Mouse (Mus musculus): ENCODE results near the gene Twist2. TPM values are rescaled to one million over a fixed set of nuclear protein-coding genes. Genes with fewer than 3 reads are reported as not detected.

Twist2 gene
- total and polyA plus RNA-seq, 3 experiments, result not detected

- no peaks in the 10 kb centered on the region for H3K27me3 ChIP-seq (ENCODE audit: control insufficient read depth in 1 of 2, insufficient read depth in 2 of 2, low read length in 2 of 2)
- no peak overlapping the region for H3K27ac ChIP-seq (ENCODE audit: control insufficient read depth, low read depth, low read length)
- H3K79me2 ChIP-seq (ENCODE audit: control insufficient read depth, insufficient read depth, low read length, poor library complexity), result no peaks in the 10 kb centered on the region
- TF ChIP-seq GABPA (IDR thresholded peaks at IDR 0.05; ENCODE audit: low read depth, low read length), result no peak
- no peak for TF ChIP-seq ZC3H11A (IDR thresholded peaks at IDR 0.05; ENCODE audit: low read depth, low read length)
- no peak for TF ChIP-seq E2F4 (IDR thresholded peaks at IDR 0.05; ENCODE audit: borderline replicate concordance, low read depth, low read length)
- no peak for TF ChIP-seq UBTF (IDR thresholded peaks at IDR 0.05; ENCODE audit: borderline replicate concordance, insufficient read depth, low read depth, low read length)
- no peak for TF ChIP-seq ZNF384 (IDR thresholded peaks at IDR 0.05; ENCODE audit: low read depth, low read length)
- no peak for TF ChIP-seq MYB (IDR thresholded peaks at IDR 0.05; ENCODE audit: low read depth, low read length)
- no peak for TF ChIP-seq POLR2AphosphoS5 (IDR thresholded peaks at IDR 0.05; ENCODE audit: borderline replicate concordance, low read depth, low read length)
- no peak for TF ChIP-seq MYC (IDR thresholded peaks at IDR 0.05; ENCODE audit: low read depth, low read length)
- no peak for TF ChIP-seq MAX (IDR thresholded peaks at IDR 0.05; ENCODE audit: low read length)
- TF ChIP-seq MAFK (IDR thresholded peaks at IDR 0.05; ENCODE audit: borderline replicate concordance, low read depth, low read length), result no peak
- TF ChIP-seq CHD1 (IDR thresholded peaks at IDR 0.05; ENCODE audit: low read depth, low read length), result no peak
- TF ChIP-seq BHLHE40 (IDR thresholded peaks at IDR 0.05; ENCODE audit: borderline replicate concordance, low read depth, low read length), result no peak
- no peak for TF ChIP-seq TCF12 (IDR thresholded peaks at IDR 0.05; ENCODE audit: low read depth, low read length)
- no peak for TF ChIP-seq CTCF (IDR thresholded peaks at IDR 0.05 in 2 of 3, conservative IDR thresholded peaks at IDR 0.05 in 1 of 3; ENCODE audit: control insufficient read depth in 1 of 3, insufficient read depth in 1 of 3, low read depth in 2 of 3, low read length in 3 of 3, poor library complexity in 1 of 3, severe bottlenecking in 1 of 3)
- TF ChIP-seq POLR2AphosphoS2 (IDR thresholded peaks at IDR 0.05; ENCODE audit: low read length), result no peak
- no peak for TF ChIP-seq USF2 (IDR thresholded peaks at IDR 0.05; ENCODE audit: borderline replicate concordance in 1 of 2, insufficient read depth in 1 of 2, low read depth in 1 of 2, low read length in 2 of 2)
- no peak for TF ChIP-seq KAT2A (conservative IDR thresholded peaks at IDR 0.05; ENCODE audit: low read depth, low read length)
- no peak for TF ChIP-seq CHD2 (IDR thresholded peaks at IDR 0.05; ENCODE audit: low read length)
- no peak overlapping the region for H3K4me3 ChIP-seq (ENCODE audit: control insufficient read depth in 1 of 2, insufficient read depth in 1 of 2, low read depth in 2 of 2, low read length in 2 of 2)
- no peaks in the 10 kb centered on the region for H3K4me1 ChIP-seq (ENCODE audit: control insufficient read depth in 1 of 2, insufficient read depth in 2 of 2, low read length in 2 of 2)
- no peaks in the 10 kb centered on the region for H3K9me3 ChIP-seq (replicated peaks; ENCODE audit: insufficient read depth, low read length)
- H3K9ac ChIP-seq (ENCODE audit: control insufficient read depth, low read depth, low read length, poor library complexity, severe bottlenecking), result no peak overlapping the region
- DNase-seq (ENCODE audit: low read depth, low spot score), result no peak
- H3K36me3 ChIP-seq (ENCODE audit: control insufficient read depth in 1 of 2, insufficient read depth in 2 of 2, low read length in 2 of 2), result no peaks in the 10 kb centered on the region
Observed at GRCm38 (mm10) chr1:91758143-91758542, 43.1 kb upstream of the Twist2 start.

GRCm38 (mm10) chr1:91758600-91759515, 42.4 kb upstream of the Twist2 start:
- Histone ChIP-seq H3K9me3 (replicated peaks; ENCODE audit: insufficient read depth, low read length) (no peaks in the 10 kb centered on the region), H3K36me3 (ENCODE audit: control insufficient read depth in 1 of 2, insufficient read depth in 2 of 2, low read length in 2 of 2) (no peaks in the 10 kb centered on the region), H3K4me1 (ENCODE audit: control insufficient read depth in 1 of 2, insufficient read depth in 2 of 2, low read length in 2 of 2) (no peaks in the 10 kb centered on the region), H3K27ac (ENCODE audit: control insufficient read depth, low read depth, low read length) (no peak overlapping the region), H3K9ac (ENCODE audit: control insufficient read depth, low read depth, low read length, poor library complexity, severe bottlenecking) (no peak overlapping the region), H3K79me2 (ENCODE audit: control insufficient read depth, insufficient read depth, low read length, poor library complexity) (no peaks in the 10 kb centered on the region), H3K27me3 (ENCODE audit: control insufficient read depth in 1 of 2, insufficient read depth in 2 of 2, low read length in 2 of 2) (no peaks in the 10 kb centered on the region), H3K4me3 (ENCODE audit: control insufficient read depth in 1 of 2, insufficient read depth in 1 of 2, low read depth in 2 of 2, low read length in 2 of 2) (no peak overlapping the region)
- no peak for DNase-seq (ENCODE audit: low read depth, low spot score)
- TF ChIP-seq CHD1 (IDR thresholded peaks at IDR 0.05; ENCODE audit: low read depth, low read length) (no peak), MAZ (IDR thresholded peaks at IDR 0.05; ENCODE audit: low read depth, low read length) (no peak), E2F4 (IDR thresholded peaks at IDR 0.05; ENCODE audit: borderline replicate concordance, low read depth, low read length) (no peak), POLR2AphosphoS2 (IDR thresholded peaks at IDR 0.05; ENCODE audit: low read length) (no peak), JUND (IDR thresholded peaks at IDR 0.05; ENCODE audit: low read depth, low read length) (no peak), TAL1 (IDR thresholded peaks at IDR 0.05; ENCODE audit: low read length) (no peak), EP300 (IDR thresholded peaks at IDR 0.05; ENCODE audit: low read depth in 1 of 2, low read length in 2 of 2) (no peak), ZC3H11A (IDR thresholded peaks at IDR 0.05; ENCODE audit: low read depth, low read length) (no peak), NRF1 (IDR thresholded peaks at IDR 0.05; ENCODE audit: insufficient read depth, low read depth, low read length, poor library complexity, severe bottlenecking) (no peak), ETS1 (IDR thresholded peaks at IDR 0.05; ENCODE audit: low read depth, low read length) (no peak), HCFC1 (IDR thresholded peaks at IDR 0.05; ENCODE audit: low read depth, low read length) (no peak), GATA1 (IDR thresholded peaks at IDR 0.05; ENCODE audit: low read depth, low read length) (no peak), UBTF (IDR thresholded peaks at IDR 0.05; ENCODE audit: borderline replicate concordance, insufficient read depth, low read depth, low read length) (no peak), ZMIZ1 (IDR thresholded peaks at IDR 0.05; ENCODE audit: low read depth, low read length) (no peak), TBP (IDR thresholded peaks at IDR 0.05; ENCODE audit: low read depth, low read length) (no peak), MXI1 (IDR thresholded peaks at IDR 0.05; ENCODE audit: low read depth, low read length) (no peak)
